Mouse (Mus musculus) cerebellum, adult 18-20 months (tissue): ENCODE results near the gene Aplp2.

ENCODE experiments used
- DNase-seq, 2 experiments: peaks; one replicate each; pipeline ENCODE4 v3.0.0; 2021

Gene Aplp2

DNA sequence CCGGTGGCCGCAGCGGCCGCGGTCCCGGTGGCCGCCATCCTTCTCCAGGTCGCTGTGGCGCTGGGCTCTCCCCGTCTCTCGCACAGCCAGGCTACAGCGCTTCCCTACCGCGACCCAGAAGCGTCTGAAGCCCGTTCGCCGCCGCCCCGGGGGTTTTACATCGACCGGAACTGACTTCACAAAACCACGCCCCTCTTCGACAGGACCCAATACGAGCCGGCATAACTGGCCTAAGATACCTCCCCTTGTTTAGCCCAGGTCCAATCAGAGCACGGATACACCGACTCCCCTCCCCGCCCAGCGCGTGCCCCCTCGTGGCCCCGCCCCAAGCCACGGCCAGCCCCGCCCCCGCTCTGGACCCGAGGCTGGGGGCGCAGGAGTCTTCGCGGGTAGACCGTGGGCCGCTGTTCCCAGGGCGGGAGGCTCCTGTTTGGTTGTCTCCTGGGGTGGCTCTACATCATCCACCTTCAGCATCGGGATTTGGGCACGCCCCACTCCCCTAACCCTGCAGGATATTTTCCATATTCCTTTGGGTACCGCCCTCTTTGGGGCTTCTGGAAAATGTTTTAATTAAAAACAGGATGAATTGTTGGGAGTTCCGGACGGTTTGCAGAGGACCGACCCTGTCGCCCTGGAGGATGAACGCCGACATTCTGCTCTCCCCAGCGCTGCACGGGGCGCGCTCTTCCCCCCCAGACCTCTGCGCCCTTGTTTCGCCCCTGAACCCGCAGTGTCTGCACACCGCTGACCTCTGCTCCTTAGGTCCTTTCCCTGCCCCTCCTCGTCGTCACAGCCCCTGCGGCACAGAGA, at the start of gene Aplp2:
Gene Aplp2, minus strand, starts transcription at position 126 of the 810 bp plus-strand sequence.
- peak; percentile 97 to 98 for DNase-seq

GRCm38 (mm10) chr9:31260219-31260618, 48.6 kb upstream of the Aplp2 start:
- DNase-seq = no peak

- DNase-seq = no peak
These were observed 46.6 kb upstream of the Aplp2 start for GRCm38 (mm10) chr9:31258237-31258636.

DNA sequence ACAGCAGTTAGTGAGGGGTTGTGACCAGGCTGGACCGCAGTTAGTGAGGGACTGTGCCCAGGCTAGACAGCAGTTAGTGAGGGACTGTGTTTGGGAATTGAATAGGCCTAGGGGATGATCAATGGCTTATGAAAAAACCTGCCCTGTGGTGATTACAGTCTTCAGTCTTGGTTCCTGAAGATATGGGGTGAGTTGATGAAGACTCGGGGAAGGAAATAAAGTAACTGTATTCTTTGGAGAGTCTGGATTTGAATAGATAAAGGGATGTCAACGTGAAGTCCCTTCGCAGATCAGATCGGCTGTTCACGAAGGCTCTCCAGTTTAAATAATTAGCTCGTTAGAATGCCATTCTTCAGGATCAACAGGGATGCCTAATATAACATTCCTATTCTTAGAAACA, 44.3 kb upstream of the Aplp2 start:
- DNase-seq = no peak

GRCm38 (mm10) chr9:31254697-31255004, 43.0 kb upstream of the Aplp2 start:
- DNase-seq = no peak

- no peak for DNase-seq
These were observed 42.5 kb upstream of the Aplp2 start for GRCm38 (mm10) chr9:31253866-31254696.

DNA sequence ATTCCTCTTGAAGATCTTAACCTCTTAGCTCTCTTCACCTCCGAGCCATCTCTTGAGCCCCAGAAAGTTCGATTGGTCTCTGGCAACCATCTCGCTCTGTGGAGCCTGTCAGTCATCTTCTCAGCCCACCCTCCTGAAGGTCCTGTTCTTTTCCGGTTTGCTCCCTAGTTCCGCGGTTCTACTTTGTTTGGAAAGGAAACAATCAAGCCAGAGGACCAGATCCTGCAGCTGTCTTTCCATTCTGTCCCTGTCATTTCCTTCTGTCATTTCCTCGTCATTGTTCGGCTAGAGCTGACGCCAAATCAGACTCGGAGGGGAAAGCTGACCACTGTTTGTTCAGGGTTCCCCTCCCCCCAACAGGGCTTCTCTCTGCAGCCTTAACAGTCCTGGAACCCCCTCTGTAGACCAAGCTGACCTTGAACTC, 41.7 kb upstream of the Aplp2 start:
- no peak for DNase-seq

DNA sequence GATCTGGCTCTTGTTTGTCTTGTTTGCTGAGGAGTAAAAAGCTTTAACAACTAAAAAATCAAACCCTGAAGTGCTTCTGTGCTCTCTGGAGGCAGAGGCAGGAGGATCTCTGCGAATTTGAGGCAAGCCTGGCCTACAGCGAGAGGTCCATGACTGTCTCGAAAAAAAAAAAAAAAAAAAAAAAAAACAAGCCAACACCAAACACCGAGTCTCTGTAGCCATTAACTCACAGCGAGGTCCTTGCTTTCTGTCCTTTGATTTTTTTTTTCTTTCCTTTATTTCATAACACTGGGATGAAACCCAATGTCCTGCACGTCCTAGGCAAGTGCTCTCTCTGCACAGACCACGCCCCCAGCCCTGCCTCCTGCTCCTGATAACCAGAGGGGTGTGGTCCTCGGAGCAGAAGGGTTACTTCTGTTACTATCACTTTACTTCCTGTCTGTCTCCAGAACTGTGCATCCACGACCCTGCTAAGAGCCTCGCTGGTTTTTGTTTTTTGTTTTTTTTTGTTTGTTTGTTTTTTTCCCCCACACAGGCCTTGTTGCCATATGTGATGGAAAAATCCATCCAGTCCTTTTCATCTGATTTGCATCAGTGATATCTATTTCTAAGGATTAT, 40.7 kb upstream of the Aplp2 start:
- DNase-seq = no peak

DNA sequence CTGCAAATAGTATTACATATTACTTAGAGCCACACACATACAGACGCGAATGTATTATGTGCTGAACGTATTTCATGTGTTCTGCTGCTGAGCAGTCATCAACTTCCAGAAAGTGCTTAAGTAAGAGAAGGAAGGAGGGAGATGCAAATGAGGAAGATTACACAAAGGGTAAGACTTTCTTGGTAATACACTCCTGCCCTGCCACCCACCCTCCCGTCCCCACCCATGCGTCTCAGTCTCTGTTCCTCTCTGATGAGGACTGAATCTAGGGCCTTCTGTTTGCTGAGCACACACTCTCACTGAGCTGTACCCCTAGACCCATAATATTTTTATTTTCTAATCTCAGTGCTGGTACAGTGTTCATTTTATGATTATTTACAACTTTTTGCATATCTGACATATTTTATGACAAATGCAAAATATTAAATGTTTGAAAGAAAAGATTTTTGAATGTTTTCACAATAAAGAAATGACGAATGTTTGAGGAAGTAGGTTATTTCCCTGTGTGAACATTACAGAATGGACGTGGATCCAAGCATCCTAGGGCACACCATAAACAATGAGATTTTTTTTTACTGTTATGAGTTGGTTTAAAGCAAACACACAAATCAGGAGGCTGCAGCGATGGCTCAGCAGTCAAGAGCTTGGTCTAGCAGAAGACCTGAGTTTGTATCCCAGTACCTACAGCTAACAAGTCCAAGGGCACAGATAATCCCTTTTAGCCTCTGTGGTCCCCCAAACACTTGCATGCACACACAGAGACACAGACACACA, 36.0 kb upstream of the Aplp2 start:
- DNase-seq = no peak

DNA sequence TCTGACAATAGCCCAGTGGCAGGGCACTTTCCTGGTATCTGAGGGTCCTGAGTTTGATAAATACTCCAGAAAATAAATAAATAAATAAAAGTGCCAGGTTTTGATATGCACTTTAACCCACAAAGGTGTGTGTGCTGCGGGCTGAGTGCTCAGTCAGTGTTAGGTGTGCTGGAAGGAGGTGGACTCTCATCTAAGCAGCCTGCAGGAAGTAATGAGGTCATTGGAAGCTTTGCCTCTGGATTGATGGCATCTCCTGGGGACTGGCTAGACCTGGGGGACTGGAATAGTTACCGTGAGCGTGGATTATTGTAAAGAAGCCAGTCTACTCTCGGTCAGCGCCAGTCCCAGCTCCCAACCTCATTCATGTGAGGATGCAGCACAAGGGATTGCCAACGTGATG, 34.8 kb upstream of the Aplp2 start:
- no peak for DNase-seq

DNA sequence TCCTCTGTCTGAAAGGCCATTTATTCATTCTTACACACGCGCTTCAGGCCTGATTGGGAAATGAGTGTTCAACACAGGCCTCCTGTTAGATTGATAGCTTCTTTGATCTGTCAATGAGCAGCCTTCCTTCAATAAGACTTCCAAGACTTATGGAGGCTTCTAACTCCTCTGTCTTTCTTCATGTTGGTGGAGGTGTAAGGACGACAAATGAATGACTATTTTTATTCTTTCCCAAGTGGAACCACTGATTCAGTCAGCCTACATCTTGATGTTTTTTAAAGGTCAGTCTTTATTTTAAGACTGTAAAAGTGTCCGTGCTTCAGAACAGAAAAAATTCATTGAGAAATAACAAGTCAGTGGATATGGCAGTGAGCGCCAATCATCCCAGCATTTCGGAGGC, 33.4 kb upstream of the Aplp2 start:
- DNase-seq = no peak

DNA sequence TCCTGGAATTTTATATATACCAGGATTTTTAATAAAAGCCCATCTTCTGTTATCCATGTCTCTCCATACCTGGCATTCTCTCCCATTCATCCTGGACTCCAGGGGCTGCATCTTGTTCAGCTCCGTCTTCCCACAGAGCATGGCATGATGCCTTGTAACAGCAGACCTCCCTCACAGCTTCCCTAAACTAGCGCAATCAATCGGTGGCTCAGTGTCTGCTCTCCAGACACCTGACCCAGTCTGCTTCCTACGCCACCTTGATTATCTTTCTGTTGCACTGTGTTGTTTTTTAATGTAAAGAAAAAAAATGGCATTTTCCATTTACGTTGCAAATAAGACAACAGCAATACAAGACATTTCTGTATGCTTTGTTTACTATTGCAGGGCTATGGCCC, 32.3 kb upstream of the Aplp2 start:
- no peak for DNase-seq

GRCm38 (mm10) chr9:31243306-31243938, 31.8 kb upstream of the Aplp2 start:
- DNase-seq = no peak

DNA sequence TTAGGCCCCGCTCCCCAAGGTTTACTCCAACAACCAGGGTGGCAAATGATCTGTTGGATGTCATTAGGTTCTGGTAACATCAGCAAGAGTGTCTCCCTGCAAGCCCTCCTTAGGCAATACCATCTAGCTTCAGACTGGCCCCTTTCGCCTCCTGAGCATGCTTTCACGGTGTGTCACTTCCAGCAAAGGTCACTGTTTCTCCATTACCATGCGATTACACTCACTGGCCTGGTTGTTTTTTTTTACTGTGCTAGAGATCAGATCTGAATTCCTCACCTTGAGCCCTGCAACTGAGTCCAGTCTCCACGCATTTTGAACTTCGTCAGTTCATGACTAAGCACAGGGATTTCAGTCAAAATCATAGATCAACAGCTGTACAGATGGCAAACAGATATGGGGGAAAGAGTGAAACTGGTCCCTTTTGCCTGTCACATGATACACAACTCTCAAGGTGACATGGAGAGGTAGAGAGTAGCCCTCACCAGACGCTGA, 29.6 kb upstream of the Aplp2 start:
- no peak for DNase-seq

GRCm38 (mm10) chr9:31240522-31241207, 29.1 kb upstream of the Aplp2 start:
- no peak for DNase-seq

DNA sequence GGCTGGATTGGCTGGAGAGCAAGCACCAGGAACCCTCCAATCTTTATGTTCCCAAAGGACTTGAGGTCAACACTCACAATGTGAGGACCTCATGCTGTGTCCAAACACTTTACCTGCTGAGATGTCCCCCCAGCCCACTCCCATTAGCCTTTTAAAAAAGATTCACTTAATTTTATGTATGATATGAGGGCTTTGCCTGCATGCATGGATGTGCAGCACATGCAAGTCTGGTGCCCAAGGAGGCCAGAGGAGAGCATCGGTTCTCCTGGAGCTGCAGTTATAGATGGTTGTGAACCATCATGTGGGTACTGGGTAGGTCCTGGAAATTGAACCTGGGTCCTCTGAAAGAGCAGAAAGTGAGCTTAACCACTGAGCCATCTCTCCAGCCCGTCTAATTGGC, 27.9 kb upstream of the Aplp2 start:
- DNase-seq = no peak

DNA sequence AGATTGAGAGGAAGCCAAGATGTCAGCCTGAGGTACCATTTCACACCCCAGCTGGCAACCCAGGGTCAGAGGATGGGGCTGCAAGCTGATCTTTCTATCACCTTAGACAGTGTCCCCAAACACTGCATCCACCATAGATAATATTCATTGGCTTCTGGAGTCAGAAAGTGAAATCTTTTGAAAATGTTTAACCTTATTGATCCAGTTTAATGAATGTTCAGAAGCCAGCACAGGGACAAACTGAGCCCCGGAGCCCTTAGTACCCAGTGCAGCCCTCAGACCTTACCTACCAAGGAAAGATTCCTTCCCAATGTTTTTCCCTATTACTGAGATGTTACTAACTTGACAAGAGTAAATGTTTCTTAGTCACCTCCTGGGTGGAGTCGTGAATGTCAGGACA, 26.9 kb upstream of the Aplp2 start:
- DNase-seq = no peak

DNA sequence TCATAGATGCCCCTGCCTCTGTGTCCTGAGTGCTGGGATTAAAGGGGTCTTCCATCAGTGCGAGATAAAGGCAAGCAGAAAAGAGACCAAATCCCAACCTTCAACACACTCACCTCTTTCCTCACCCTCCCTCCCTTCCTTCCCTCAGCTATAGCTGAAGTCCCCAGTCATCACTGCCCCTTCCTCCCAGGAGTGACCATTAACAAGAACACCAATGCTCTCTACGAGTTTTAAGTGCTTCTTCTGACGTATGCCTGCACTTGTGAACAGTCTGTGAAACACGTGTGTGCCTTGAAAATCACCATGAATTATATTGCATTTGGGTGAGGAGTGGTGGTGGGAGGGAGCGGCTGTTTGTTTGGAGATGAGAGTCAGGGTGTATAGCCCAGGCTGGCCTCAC, 24.5 kb upstream of the Aplp2 start:
- DNase-seq = no peak

- DNase-seq = no peak
These were observed 23.9 kb upstream of the Aplp2 start for GRCm38 (mm10) chr9:31235489-31235888.

GRCm38 (mm10) chr9:31235030-31235429, 23.4 kb upstream of the Aplp2 start:
- no peak for DNase-seq

DNA sequence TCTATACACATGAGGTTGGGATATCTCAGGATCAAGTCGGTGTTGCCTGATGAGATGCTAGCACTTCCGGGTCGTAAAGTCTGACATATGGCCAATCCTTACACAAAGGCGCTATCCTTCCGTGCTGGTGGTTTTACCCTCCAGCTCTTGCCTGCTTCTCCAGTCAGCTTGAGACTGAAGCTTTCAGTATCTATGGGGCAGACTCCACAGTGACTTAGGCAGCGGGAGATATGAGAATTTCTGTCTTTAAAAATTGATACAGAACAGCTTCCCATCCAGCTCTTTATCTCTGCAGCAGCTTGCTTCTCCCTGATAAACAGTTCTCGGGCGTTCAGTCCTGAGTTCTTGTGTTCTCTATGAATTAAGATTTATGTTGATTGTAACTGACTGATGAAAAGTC, 14.9 kb upstream of the Aplp2 start:
- no peak for DNase-seq

DNA sequence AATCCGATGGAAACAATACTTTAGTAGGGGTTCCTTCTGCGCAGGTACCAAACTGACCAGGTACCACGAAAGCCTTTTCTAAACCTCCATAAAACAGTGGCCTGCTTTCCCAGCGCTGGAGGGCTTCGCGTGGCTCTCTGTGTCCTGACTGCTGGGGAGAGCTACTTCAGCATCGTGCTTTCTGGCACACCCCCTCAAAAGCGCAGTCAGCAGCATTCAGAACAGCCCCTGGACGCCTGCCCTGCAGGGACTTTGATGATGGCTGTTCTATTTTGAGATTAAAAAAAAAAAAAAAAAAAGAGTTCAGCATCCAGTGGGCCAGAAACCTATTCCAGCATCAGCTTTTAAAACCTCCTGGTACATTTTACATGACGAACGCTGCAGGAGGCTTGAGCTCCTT, 14.2 kb upstream of the Aplp2 start:
- DNase-seq = no peak
